In genomic region chr7:82502511-82502910, GRCm38 (mm10) we compare ENCODE assay signal across 17 mouse cellular contexts.
A peak's percentile ranks its signal among the peaks of the same experiment; 100 is the strongest.
DNase-seq lines count a peak whose midpoint lies in the region.
"Had no signal": no experiment of that assay in that cellular context is flagged by ENCODE, and none has a peak within 500 bp of the region (broad histone marks: within the 10 kb centered on the region; RNA-seq: fewer than 3 reads in every experiment).

No protein-coding gene starts in this region.

- peak; percentile 12 to 26 for DNase-seq in heart, adult 9 months (ENCODE audit: low spot score in 2 of 2)
- DNase-seq in heart, adult 8-10 months (ENCODE audit: low spot score), result no peak
- DNase-seq in lung, postnatal 25 days (ENCODE audit: low spot score), result peak; percentile 26
- no peak for DNase-seq in lung, postnatal 14 days
- peak; percentile 39 for DNase-seq in skeletal muscle tissue, adult 2 months (ENCODE audit: low read depth, low spot score)
- DNase-seq in cerebellum, adult 18-20 months, result no peak
- DNase-seq: adrenal gland, postnatal 10 days; B cell, adult 2 months; cerebellum, adult 9-11 months; embryo, embryonic 11 days; forebrain, postnatal 0 days; gastrocnemius, postnatal 14 days; heart, postnatal 4 days; kidney, adult 9 months; kidney, postnatal 10 days; liver, embryonic 13.5 days; right cerebral cortex, adult 18-20 months had no signal

Comparison
In these comparisons a context has a peak if more than half of its experiments do, and no peak if none do; other contexts are left out.
1. DNase-seq: peak in heart, adult 9 months (2 of 2), lung, postnatal 25 days (single experiment) and skeletal muscle tissue, adult 2 months (single experiment); none in heart, adult 8-10 months (single experiment), lung, postnatal 14 days (single experiment) and cerebellum, adult 18-20 months (0 of 2).